Mouse (Mus musculus): ENCODE data around the gene Ccdc134.

The Ccdc134 gene

DNA sequence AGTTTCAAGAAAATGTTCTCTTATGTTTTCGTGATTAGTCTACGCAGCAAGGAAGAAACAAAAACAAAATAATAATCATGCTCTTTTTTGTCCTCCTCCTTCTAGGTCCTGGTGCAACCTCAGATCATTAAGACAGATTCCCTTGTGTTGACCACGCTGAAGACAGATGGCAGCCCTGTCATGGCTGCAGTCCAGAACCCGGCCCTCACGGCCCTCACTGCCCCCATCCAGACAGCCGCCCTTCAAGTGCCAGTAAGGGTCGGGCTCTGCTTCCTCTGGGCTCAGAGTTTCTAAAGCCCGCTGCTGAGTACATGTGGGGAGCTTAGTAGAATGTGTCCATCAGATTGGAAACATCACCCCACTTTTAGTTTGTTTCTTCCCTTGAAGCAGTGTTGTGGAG lies 44.9 kb downstream of the Ccdc134 start:
- no peak for DNase-seq

DNA sequence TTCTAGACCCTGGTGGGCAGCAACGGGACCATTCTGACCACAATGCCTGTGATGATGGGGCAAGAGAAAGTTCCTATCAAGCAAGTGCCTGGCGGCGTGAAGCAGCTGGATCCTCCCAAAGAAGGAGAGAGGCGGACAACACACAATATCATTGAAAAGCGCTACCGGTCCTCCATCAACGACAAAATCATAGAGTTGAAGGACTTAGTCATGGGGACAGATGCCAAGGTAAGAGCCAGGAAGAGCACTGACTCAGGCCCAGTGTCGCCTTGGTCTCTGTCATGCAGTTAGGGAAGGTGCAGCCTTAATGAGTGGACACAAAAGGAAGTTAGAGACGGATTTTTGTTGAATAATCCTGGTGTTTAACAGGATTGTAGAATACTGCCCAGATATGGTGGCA lies 47.4 kb downstream of the Ccdc134 start:
- no peak for DNase-seq

DNA sequence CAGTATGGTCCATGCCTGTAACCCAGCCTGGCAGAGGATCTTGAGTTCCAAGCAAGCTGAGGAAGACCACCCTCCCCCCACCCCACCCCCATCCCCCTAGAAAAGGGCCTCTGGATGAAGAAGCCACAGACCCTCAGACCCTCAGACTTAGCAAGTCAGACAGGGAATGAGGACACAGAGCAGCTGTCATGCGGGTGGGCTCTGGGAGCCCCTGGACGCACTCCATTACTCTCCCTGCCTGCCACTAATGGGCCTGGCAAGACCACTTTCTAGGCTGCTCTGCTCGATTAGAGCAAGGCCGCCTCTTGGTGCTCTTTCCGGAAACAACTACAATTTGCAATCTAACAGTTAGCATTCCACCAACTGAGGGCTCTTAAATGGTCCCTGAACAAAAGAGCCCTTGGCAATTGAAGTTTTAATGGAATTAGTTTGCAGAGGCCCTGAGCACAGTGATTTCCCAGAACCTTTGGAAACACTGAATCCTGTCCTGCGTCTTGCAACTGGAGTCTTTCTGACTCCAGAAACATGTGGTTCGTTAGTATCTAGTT lies 50.1 kb downstream of the Ccdc134 start:
- DNase-seq, result no peak

DNA sequence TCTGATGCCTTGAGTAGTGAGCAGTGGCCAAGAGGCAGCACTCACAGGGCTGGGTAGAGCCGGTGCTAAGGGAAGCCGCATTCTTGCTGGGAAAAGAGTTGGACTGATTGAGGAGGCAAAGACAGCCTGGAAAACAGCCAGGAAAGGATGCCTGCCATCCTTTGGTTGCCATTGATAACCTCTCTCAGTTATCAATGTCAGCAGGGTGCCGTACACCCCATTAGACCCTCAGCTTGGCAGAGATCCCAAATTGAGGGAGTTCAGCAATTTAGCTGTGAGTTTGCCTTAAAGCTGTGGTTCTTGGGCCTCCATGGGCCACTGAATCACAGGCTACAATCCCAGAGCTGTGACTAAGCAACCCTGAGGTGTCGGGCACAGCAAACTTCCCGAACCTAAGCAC lies 53.4 kb downstream of the Ccdc134 start:
- no peak for DNase-seq

DNA sequence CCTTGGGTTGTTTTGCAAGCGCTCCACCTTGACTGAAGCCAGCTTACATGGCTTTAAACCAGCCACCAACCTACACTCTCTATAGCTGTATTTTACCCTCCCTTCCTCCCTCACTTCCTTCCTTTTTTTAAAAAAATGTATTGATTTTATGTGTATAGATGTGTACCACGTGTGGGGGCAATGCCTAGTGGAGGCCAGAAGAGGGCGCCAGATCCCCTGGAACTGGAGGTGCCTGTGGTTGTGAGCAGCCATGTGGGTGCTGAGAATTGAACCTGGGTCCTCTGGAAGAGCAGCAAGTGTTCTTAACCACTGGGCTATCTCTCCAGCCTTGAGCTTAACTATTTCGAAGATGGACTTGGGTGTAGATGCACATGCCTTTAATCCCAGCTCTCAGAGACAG lies 54.6 kb downstream of the Ccdc134 start:
- no peak for DNase-seq

DNA sequence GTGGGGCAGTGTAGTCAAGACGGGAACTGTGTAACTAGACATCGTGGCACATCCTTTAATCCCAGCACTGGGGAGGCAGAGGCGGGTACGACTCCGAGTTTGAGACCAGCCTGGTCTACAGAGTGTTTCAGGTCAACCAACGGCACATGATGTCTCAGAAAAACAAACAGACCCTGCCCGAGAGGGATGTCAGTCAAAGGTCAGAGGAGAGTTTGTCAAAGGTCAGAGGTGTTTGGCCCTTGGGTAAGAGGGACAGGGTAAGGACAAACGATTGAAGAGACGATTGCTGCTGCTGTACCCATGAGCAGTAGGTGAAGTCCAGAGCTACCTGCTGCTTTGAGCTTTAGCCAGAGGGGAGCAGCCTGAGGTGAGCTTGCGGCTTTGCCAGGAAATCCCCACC lies 55.9 kb downstream of the Ccdc134 start:
- DNase-seq, result no peak

DNA sequence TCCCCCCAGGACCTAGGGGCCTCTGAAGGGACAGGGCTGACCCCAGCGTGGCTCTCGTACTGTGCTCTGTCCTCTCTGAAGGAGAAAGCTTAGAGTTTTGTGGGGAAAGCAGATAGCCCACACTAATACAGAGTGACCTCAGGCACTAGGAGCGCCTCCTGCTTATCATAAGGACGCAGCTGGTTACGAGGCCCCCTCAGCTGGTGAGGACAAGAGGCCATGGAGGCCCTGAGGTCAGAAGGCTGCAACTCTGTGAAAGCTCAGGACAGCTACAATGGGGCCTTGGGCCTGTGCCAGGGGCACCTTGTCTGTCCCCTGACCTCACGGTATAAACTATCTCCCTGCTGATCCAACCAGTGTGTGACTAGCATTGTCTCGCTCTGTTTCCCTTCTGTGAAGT lies 56.5 kb downstream of the Ccdc134 start:
- no peak for DNase-seq

DNA sequence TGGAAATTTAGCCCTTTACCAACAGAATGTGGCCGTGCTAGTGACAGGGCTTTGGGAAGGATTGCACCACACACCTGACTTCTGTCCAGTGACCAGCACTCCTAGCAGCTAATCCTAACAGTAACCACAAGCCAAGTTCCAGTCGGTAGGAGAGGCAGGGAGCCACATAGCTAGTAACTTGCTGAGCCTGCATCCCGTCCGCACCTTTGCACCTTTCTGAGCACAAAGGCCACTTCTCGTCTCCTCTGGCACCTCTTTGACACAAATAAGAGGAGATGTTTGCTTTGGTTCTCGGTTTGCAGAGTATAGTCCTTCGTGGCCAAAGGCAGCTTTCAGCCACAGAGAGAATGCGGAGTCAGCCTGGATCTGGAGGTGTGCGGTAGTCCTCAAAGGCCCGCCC lies 56.9 kb downstream of the Ccdc134 start:
- no peak for DNase-seq

DNA sequence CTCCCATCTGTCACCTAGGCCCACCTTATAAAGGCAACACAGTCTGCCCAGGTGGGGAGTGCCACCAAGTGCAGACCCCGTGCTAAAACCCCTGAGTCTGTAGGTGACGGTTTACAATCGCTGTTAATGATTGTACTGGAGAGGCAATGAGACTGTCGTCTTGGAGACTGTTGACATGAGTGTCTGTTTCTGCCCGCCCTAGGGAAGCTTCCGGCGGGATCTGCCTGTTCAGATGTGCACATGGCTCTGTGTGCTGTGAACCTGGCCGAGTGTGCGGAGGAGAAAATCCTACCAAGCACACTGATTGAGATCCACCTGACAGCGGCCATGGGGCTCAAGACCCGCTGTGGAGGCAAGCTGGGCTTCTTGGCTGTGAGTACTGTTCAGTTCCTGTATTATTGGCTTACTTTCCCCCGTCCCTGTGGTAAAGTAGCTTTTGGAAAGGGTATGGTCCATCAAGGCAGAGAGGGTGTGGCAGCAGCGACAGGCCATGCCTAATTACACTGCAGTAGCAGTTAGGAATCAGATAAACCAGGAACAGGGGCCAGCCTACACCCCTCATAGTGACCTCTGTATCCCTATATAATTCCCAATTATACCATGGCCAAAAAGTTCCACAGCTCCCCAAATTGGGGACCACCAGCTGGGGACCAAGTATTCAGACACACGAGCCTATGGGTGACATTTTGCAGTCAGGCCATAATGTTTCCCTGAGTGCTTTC lies 57.5 kb downstream of the Ccdc134 start:
- DNase-seq, result no peak

DNA sequence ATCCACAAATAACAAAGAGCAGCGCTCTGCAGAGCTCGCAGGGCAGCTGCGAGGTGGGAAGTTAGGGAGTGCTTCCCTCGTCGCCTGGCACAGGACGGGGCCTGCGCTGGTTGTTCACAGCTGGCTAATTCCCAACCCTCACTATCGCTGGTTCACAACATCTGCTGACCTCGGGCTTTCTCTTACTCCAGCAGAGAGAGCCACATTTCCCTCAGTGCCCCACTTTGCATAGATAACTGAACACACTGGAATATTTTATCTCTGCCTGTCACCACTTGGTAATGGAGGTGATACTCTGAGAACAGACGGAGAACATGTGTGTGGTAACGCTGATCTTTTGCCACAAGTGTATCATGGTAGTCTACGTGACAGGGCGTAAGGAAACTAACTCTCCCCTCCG lies 58.4 kb downstream of the Ccdc134 start:
- no peak for DNase-seq

DNA sequence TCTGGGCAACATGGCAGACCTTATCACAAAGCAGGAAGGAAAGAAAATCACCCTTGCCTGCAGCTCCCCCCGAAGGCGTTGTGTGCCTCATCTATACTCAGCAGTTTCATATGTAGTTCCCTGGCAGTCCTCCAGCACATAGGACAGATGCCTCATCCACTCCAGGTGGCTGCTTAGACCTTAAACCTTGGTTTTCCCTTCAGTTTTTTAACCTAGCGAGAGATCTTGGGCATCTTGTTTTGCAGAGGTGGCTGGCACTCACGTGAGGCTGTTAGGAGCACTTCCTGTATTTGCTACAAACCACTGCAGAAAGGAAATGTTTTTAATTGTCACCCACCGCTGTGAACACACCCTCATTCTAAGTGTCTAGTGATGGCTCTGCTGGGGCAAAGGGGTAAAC lies 59.2 kb downstream of the Ccdc134 start:
- DNase-seq, result no peak

DNA sequence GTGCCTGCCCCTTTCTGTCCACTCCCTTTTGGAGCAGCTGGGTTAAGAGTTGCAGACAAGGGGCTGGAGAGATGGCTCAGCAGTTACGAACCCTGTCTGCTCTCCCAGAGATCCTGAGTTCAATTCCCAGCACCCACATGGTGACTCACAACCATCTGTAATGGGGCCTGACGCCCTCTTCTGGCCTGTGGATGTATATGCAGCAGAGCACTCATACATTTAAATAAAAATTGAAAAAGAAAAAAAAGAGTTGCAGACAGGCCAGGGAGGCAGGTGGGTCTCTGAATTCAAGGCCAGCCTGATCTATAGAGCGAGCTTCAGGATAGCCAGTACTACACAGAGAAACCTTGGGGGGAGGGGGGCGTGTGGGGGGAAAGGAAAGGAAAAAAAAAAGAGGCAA lies 59.7 kb downstream of the Ccdc134 start:
- DNase-seq, result no peak

DNA sequence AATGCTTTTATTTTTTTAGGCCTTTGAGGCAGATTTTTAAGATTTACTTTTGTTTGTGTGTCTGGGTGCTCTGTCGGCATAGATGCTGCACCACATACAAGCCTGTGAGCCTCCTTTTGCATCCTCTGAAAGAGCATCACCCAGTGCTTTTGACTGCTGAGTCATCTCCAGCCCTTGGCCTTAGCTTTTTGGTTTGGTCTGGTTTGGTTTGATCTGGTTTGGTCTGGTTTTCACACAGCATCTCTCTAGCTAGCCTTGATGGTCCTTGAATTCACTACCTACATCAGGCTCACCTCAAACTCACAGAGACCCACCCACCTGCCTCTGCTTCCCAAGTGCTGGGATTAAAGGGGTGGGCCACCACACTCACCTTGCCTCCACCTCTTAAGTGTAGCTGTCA lies 60.2 kb downstream of the Ccdc134 start:
- DNase-seq, result no peak

DNA sequence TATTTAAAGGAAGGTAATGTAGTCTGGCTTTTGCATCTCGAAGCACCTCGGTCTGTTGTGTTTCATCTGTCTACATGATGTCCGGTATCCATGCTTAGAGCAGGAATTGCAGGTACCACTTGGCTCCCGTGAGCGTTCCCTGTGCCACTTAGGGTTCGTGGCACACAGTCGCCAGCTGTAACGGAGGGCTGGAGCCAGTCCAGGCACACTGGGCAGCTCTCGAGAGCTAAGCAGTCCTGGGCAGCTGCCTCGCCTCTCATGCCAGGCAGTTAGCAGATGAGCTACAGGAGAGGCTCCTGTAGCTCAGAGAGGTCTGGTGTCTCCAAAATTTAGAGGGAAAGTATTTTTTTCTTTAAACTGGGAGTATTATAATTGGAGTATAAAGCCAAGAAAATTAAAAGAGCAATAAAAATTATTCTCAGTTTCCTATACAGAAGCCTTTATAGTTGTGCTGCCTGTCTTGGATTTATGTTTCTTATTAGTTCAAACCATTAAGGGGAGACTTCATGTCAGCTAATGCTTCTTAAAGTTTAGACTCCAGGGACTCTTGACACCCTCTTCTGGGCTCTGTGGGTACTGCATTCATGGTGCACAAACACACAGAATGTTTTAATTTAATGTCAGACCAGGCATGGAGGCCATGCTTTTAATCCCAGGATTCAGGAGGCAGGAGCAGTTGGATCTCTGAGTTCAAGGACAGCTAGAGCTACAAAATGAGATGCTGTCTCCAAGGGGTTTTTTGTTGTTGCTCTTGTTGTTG lies 60.9 kb downstream of the Ccdc134 start:
- no peak for DNase-seq

All from heart, adult 11 months (tissue).